Mouse (Mus musculus): ENCODE results near the gene Golga2.

Golga2 gene

GRCm38 (mm10) chr2:32314831-32315230 lies 27.6 kb downstream of the Golga2 start:
- in situ Hi-C loops (cut with MboI; ENCODE audit: unreplicated experiment in 2 of 2): loop anchor here in 1 of 2 experiments (5.0 kb wide), 1 partner anchor 77 kb away; no protein-coding TSS in a partner anchor

GRCm38 (mm10) chr2:32315751-32316150 lies 28.6 kb downstream of the Golga2 start:
- in situ Hi-C loops (cut with MboI; ENCODE audit: unreplicated experiment in 2 of 2): no loop called here

DNA sequence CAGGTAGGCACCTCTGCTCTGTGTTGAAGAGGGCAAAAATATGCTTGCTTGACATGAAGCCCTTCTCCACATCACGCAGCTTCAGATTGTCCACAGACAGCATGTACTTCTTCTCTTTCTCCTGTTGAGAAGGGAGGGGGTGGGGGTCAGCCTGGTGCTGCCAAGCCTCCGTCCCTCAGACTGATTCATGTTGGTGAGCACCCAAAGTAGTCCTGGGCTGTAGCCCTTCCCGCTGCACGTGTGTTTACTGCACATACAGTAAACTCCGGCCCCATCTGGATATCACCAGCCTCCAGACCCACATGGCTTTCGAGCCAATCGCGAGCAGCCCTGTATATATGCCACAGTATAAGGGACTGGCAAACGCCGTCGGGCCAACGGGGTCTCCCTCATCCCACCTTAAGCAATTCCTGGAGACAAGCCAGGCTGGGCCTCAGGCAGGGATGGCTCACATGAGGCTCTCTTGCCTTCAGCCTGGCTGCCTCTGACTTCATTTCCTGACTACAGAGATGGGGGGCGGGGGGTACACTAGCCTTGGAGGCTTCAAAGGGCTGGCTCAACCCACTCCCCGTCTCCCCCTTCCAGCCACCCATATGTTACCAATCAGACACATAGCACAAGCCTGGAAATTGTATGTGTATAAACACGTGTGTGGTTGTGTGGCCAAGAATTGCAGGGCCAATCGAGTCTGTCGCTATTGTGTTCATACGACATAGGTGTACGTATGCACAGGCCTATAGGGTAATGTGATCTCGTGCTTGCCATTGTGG lies 29.9 kb downstream of the Golga2 start:
- in situ Hi-C loops (cut with MboI; ENCODE audit: unreplicated experiment in 2 of 2): no loop called here

GRCm38 (mm10) chr2:32317791-32318417 lies 30.7 kb downstream of the Golga2 start:
- in situ Hi-C loops (cut with MboI; ENCODE audit: unreplicated experiment in 2 of 2): no loop called here

DNA sequence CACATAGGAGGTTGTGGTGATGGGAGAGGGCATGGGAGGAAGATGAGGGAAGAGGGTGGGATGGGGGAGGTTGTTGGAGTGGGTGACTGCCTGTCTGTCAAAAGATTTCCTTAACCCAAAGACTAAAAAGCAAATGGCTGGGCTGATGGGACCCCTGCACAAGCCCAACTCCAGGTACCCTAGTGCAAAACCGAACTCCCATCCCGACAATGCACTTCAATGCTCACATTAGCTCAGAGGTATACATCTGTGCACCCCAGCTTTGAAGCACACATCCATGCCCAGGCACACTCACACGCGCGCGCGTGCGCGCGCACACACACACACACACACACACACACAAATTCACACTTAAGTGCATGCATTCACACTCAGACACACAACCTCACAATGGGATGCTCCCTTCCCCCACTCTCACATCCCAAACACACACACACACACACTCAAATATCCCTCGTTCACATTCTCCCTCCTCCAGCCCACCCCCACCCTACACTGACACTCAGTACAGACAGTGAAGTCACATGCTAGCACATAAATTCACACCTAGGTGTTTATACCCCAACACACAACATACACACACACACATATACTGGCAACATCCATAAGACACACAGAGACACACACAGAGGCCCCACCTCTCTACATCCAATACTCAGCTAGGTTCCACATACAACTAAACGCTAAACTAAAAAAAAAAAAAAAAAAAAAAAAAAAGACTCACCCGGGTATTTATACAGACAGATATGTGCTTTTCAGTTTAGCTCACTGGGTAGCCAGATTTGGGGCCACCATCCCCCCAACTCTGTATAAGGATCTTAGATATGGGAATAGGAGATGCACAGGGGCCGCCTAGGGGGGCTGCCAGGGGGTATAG lies 31.8 kb downstream of the Golga2 start:
- in situ Hi-C loops (cut with MboI; ENCODE audit: unreplicated experiment in 2 of 2): no loop called here

DNA sequence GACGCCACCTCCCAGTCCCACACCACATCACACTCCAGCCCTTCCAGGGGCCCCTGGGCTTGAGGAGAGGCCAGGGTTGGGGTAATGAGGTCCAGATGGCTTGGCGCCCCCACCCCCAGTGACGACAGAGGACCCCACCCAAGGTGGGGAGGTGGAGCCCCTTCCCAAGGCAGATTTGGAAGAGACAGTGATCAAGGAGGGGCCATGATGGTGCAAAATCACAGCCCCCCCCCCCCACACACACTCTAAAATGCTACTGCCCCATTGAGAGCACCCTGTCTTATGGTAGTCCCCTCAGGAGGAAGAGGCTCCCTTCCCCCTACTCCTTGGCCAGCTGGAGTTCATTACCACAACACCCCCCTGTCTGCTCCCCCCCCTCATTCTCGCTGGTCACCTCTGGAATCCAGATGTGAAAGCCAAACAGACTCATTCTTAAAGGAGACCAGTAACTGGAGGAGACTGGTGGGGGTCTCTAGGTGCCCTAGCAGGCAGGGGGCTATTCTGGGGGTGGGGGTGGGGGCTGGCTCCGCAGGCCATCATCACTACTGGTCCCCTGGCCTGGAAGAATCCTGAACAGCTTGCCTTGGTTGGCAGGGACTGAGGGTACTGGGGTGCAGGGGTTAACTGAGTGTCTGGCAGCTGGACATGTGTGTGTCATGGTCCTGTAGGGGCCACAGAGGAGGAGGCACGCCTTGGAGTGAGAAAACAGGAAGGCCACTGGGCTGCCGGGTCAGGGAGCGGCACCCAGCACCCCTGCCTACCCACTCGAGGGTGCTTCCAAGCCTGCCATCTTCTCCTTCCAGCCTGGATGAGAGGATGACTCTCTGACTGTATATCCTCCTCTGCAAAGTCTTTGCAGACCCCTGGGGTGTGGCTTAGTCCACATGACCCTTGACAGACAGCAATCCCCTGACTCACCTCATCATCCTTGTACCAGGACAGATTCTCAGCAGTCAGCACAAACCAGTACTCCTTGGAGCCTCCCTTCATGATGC lies 32.7 kb downstream of the Golga2 start:
- in situ Hi-C loops (cut with MboI; ENCODE audit: unreplicated experiment in 2 of 2): no loop called here

- in situ Hi-C loops (cut with MboI; ENCODE audit: unreplicated experiment in 2 of 2): no loop called here
These were observed 33.5 kb downstream of the Golga2 start for GRCm38 (mm10) chr2:32320721-32321120.

- in situ Hi-C loops (cut with MboI; ENCODE audit: unreplicated experiment in 2 of 2): no loop called here
These were observed 34.6 kb downstream of the Golga2 start for GRCm38 (mm10) chr2:32321591-32322298.

GRCm38 (mm10) chr2:32322754-32323741 lies 35.9 kb downstream of the Golga2 start:
- in situ Hi-C loops (cut with MboI; ENCODE audit: unreplicated experiment in 2 of 2): no loop called here

DNA sequence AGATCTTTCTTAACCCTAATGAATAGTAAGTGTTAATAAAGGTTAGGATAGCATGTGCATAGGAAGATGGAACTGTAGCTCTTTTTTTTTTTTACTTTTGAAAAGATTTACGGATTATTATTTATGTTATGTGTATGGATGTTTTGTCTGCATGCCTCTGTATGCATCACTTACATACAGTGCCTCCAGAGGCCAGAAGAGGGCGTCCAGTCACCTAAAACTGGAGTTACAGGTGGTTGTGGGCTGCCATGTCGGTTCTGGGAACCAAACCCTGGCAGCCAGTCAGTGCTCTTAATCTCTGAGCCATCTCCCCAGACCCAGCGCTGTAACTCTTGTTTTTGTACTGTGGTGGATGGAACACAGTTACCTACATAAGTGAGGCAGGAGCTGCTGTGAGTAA lies 37.1 kb downstream of the Golga2 start:
- in situ Hi-C loops (cut with MboI; ENCODE audit: unreplicated experiment in 2 of 2): no loop called here

DNA sequence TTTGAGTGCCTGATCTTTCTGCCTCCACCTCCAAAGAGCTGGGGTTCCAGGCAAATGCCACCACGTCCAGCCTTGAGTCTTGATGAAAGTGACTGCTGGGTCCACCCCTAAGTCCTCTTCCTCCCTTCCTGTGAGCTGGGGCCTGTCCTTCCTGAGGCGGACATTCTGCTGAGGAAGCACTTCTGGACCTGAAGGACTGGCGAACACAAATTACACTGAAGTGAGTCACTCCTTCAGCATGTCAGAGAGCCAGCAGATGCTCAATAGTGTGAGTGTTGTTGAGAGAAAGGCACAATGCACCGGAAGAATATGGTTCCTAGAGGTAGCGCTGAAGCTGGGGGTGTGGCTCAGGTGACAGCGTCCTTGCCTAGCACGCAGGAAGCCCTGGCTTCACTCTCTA lies 38.2 kb downstream of the Golga2 start:
- in situ Hi-C loops (cut with MboI; ENCODE audit: unreplicated experiment in 2 of 2): no loop called here

- in situ Hi-C loops (cut with MboI; ENCODE audit: unreplicated experiment in 2 of 2): no loop called here
These were observed 40.0 kb downstream of the Golga2 start for GRCm38 (mm10) chr2:32327200-32327599.

DNA sequence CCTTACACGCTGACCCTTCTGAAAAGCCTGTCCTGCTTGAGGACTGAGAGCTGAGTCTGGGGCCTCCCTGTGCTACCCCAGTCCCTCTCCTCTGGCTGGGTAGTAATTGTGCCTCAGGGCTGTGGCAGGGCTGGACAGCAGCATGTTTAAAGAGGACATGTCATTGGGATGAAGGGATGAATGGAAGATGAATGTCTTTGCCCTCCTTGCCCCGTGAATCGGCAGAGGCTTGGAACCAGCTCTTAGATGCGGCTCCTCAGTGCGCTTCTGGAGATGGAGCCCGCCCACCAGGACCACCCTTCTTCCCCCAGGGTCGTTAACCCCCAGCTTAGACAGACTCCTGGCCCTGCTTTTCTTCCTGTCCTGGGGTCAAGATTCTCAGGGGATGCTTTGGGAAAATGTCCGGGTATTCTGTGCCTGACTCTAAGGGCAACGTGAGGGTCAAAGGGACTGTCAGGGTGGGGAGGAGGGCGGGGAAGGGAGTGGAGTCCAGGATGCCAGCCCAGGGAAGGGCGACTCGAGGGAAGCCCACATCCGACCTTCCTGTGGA lies 41.8 kb downstream of the Golga2 start:
- in situ Hi-C loops (cut with MboI; ENCODE audit: unreplicated experiment in 2 of 2): no loop called here

- in situ Hi-C loops (cut with MboI; ENCODE audit: unreplicated experiment in 2 of 2): no loop called here
These were observed 42.3 kb downstream of the Golga2 start for GRCm38 (mm10) chr2:32329531-32329930.

GRCm38 (mm10) chr2:32332159-32332558 lies 45.0 kb downstream of the Golga2 start:
- in situ Hi-C loops (cut with MboI; ENCODE audit: unreplicated experiment in 2 of 2): no loop called here

GRCm38 (mm10) chr2:32335888-32336287 lies 48.7 kb downstream of the Golga2 start:
- in situ Hi-C loops (cut with MboI; ENCODE audit: unreplicated experiment in 2 of 2): no loop called here

- in situ Hi-C loops (cut with MboI; ENCODE audit: unreplicated experiment in 2 of 2): no loop called here
These were observed 52.9 kb downstream of the Golga2 start for GRCm38 (mm10) chr2:32339912-32340642.

Measured in v-Abl transformed pro-B cells (cell line).